Comparison of ENCODE assay signal across 8 mouse cellular contexts in the genomic region with DNA sequence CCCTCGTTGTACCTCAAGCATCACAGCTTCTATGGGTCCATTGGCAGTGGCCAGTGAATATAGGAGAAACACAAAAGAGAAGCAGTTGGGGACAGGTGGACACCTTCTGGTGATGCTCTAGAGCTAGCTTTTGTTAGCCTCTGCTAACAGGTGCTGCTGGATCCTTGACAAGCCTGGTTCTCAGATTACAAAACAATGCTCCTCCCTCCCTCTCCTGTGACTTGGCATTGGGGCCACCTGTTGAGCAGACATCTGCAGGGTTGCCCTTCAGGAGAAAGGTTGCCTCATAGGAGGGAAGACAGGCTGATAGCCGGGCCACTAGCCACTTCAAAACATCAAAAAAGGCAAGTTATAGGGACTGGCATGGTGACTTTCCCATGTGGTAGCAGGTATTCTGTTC. TPM values are rescaled to one million over a fixed set of nuclear protein-coding genes. Genes with fewer than 3 reads are reported as not detected.
DNase-seq lines count a peak whose midpoint lies in the region; ATAC-seq and TF ChIP-seq lines count a peak whose summit lies in the region.

Gene Slc31a2, plus strand, starts transcription at position 287 of the 400 bp plus-strand sequence.

- WGBS in forebrain, embryonic 10.5 days, result 57% methylated on average over 2 of the region's 2 CpGs
- 50% methylated on average over 2 of the region's 2 CpGs for WGBS in forebrain, embryonic 13.5 days
- WGBS in intestine, embryonic 14.5 days, result 59% methylated on average over 2 of the region's 2 CpGs
- 34% methylated on average over 2 of the region's 2 CpGs for WGBS in stomach, postnatal 0 days

- ATAC-seq in forebrain, embryonic 13.5 days, result no peak
- no peak for ATAC-seq in intestine, embryonic 14.5 days (replicated peaks; ENCODE audit: low FRiP score, low TSS enrichment, low read depth)
- no peak for ATAC-seq in stomach, postnatal 0 days (ENCODE audit: low FRiP score, low TSS enrichment)

- no peak for TF ChIP-seq CTCF in stomach, postnatal 0 days (IDR thresholded peaks at IDR 0.05; ENCODE audit: low read depth)

- no peak within 1 kb of the TSS for H3K27ac ChIP-seq in forebrain, embryonic 10.5 days
- H3K27ac ChIP-seq in forebrain, embryonic 13.5 days, result no peak within 1 kb of the TSS
- H3K27ac ChIP-seq in intestine, embryonic 14.5 days (ENCODE audit: low read depth), result no peak within 1 kb of the TSS
- H3K27ac ChIP-seq in stomach, postnatal 0 days (replicated peaks), result no peak within 1 kb of the TSS

- DNase-seq in forebrain, embryonic 10.5 days (ENCODE audit: extremely low spot score, low spot score), result no peak
- no peak for DNase-seq in urinary bladder, adult 2 months (ENCODE audit: low spot score)
- no peak for DNase-seq in urinary bladder, adult 18-20 months (ENCODE audit: low spot score in 2 of 2)
- DNase-seq in intestine, embryonic 14.5 days (ENCODE audit: low spot score), result no peak
- no peak for DNase-seq in stomach, postnatal 0 days (ENCODE audit: low spot score)
- no peak for DNase-seq in MN1 (ENCODE audit: low spot score)
- DNase-seq in cerebellum, postnatal 4 days (ENCODE audit: low spot score in 2 of 2), result no peak

- 0 out of 2 replicates have a peak, but pooled peaks cover 3% of the 10 kb centered on the region for H3K4me1 ChIP-seq in forebrain, embryonic 10.5 days
- no peaks in the 10 kb centered on the region for H3K4me1 ChIP-seq in forebrain, embryonic 13.5 days
- H3K4me1 ChIP-seq in intestine, embryonic 14.5 days (replicated peaks; ENCODE audit: control insufficient read depth, insufficient read depth, low read length), result no peaks in the 10 kb centered on the region
- no peaks in the 10 kb centered on the region for H3K4me1 ChIP-seq in stomach, postnatal 0 days (replicated peaks; ENCODE audit: control insufficient read depth, insufficient read depth)

- H3K9me3 ChIP-seq in forebrain, embryonic 10.5 days, result no peaks in the 10 kb centered on the region
- no peaks in the 10 kb centered on the region for H3K9me3 ChIP-seq in forebrain, embryonic 13.5 days (replicated peaks)
- no peaks in the 10 kb centered on the region for H3K9me3 ChIP-seq in intestine, embryonic 14.5 days (ENCODE audit: control insufficient read depth, low read length)
- H3K9me3 ChIP-seq in stomach, postnatal 0 days (ENCODE audit: control insufficient read depth, low read length), result no peaks in the 10 kb centered on the region

- no peaks in the 10 kb centered on the region for H3K27me3 ChIP-seq in forebrain, embryonic 10.5 days (ENCODE audit: poor library complexity, severe bottlenecking)
- no peaks in the 10 kb centered on the region for H3K27me3 ChIP-seq in forebrain, embryonic 13.5 days
- no peaks in the 10 kb centered on the region for H3K27me3 ChIP-seq in intestine, embryonic 14.5 days (replicated peaks; ENCODE audit: control insufficient read depth, insufficient read depth, low read length)
- H3K27me3 ChIP-seq in stomach, postnatal 0 days (ENCODE audit: control insufficient read depth, insufficient read depth, low read length), result no peaks in the 10 kb centered on the region

- H3K4me3 ChIP-seq in forebrain, embryonic 10.5 days, result no peak within 1 kb of the TSS
- H3K4me3 ChIP-seq in forebrain, embryonic 13.5 days, result no peak within 1 kb of the TSS
- no peak within 1 kb of the TSS for H3K4me3 ChIP-seq in intestine, embryonic 14.5 days (ENCODE audit: low read depth, low read length)
- no peak within 1 kb of the TSS for H3K4me3 ChIP-seq in stomach, postnatal 0 days (ENCODE audit: low read depth, low read length)

- H3K9ac ChIP-seq in forebrain, embryonic 13.5 days, result no peak within 1 kb of the TSS
- no peak within 1 kb of the TSS for H3K9ac ChIP-seq in intestine, embryonic 14.5 days (ENCODE audit: low read length)
- no peak within 1 kb of the TSS for H3K9ac ChIP-seq in stomach, postnatal 0 days (ENCODE audit: low read length)

- H3K4me2 ChIP-seq in forebrain, embryonic 13.5 days, result no peak within 1 kb of the TSS
- no peak within 1 kb of the TSS for H3K4me2 ChIP-seq in intestine, embryonic 14.5 days (ENCODE audit: low read length)
- no peak within 1 kb of the TSS for H3K4me2 ChIP-seq in stomach, postnatal 0 days (replicated peaks; ENCODE audit: low read depth)

- no peaks in the 10 kb centered on the region for H3K36me3 ChIP-seq in forebrain, embryonic 10.5 days (replicated peaks)
- no peaks in the 10 kb centered on the region for H3K36me3 ChIP-seq in forebrain, embryonic 13.5 days (ENCODE audit: poor library complexity, severe bottlenecking)
- no peaks in the 10 kb centered on the region for H3K36me3 ChIP-seq in intestine, embryonic 14.5 days (ENCODE audit: control insufficient read depth, insufficient read depth, low read length)
- no peaks in the 10 kb centered on the region for H3K36me3 ChIP-seq in stomach, postnatal 0 days (ENCODE audit: control insufficient read depth, insufficient read depth, low read length)

- TF ChIP-seq EP300 in stomach, postnatal 0 days (optimal IDR thresholded peaks at IDR 0.05), result no peak

RNA-seq across cellular contexts. Expression of gene Slc31a2, which starts in this region (rescaled TPM):
- polyA plus RNA-seq in forebrain, embryonic 10.5 days (2016; fragmentation: Nextera tagmentation; extraction: Ambion mirVana), result 8.6 and 10.1 TPM in 2 replicates
- polyA plus RNA-seq in forebrain, embryonic 13.5 days (2015; fragmentation: Nextera tagmentation; extraction: Ambion mirVana), result 8.0 and 8.1 TPM in 2 replicates
- polyA plus RNA-seq in urinary bladder, adult 2 months (2012; rRNA removed), result 26.4 and 27.9 TPM in 2 replicates
- 13.6 and 14.5 TPM in 2 replicates for polyA plus RNA-seq in intestine, embryonic 14.5 days (2014; fragmentation: Nextera tagmentation; extraction: Ambion mirVana)
- polyA plus RNA-seq in stomach, postnatal 0 days (2015; fragmentation: Nextera tagmentation; extraction: Ambion mirVana), result 32.6 and 35.7 TPM in 2 replicates
